Mouse (Mus musculus): ENCODE measurements at regions not wholly inside any gene's neighbourhood (a gene's known extent, or its start where the extent isn't known, plus 50 kb on each side); places are given as distances from the start of the nearest gene placed in this dataset.
"Not testable (repeated sequence)": the region's sequence is repeated elsewhere in the genome, so short reads cannot be mapped to it uniquely, and the experiment has no call there.

GRCm38 (mm10) chr9:33423781-33424180 is 787.8 kb downstream of the Ets1 start:
- DNase-seq (ENCODE audit: low spot score in 2 of 2) = no peak

DNA sequence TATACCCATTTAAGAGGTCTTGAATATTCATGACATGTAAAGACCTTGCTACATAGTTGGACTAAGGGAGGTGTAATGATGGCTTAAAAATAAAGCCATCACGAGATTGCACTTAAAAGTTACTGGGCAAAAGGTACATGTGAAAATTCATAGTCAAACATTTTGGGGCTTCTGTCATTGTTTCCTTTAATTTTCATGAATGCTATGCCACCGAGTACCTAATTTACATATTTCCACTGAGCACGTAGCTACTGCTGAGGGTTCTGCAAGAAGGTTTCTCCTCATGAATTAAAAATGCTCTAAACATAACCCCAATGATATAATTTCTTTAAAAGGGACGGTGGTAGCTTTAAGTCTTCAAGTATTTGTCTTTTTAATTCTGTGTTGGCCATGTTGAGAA is 800.4 kb downstream of the Ets1 start:
- no peak for DNase-seq (ENCODE audit: low spot score in 2 of 2)

DNA sequence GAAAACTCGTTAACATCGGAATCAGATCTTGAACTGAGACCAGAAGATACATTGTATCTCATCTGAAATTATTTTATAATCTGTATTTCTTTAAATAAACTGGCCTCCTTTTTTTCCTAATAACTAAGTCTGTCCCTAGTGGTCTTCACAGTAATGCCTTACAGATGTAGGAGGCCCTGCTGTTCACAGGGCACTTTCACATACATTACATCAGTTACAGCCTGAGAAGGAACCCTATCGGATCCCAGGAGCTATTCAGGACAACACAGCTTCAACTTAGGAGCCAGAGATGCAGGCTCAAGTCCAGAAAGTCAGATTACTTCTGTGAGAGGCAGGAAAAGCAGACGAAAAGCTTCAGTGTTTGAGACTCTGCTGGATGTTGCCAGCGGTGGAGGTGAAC is 806.2 kb downstream of the Ets1 start:
- DNase-seq (ENCODE audit: low spot score in 2 of 2) = no peak

GRCm38 (mm10) chr9:33445902-33446301 is 809.9 kb downstream of the Ets1 start:
- no peak for DNase-seq (ENCODE audit: low spot score in 2 of 2)

DNA sequence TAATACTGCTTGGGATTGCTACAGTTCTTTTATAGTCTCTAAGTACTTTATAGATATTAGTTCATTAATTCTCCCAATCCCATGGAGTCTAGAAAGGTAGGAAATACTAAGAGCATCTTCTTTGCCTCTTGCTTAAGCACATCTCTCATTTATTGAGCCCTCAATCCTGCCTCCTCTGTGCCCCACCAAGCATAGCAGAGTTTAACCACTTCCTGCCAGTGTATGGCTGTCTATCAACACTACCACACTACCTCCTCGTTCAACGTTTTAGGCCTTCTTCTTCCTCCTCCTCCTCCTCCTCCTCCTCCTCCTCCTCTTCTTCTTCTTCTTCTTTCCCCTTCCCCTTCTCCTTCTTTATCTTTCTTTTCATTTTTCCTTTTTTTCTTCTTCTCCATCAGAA is 839.1 kb downstream of the Ets1 start:
- DNase-seq (ENCODE audit: low spot score in 2 of 2) = no peak

DNA sequence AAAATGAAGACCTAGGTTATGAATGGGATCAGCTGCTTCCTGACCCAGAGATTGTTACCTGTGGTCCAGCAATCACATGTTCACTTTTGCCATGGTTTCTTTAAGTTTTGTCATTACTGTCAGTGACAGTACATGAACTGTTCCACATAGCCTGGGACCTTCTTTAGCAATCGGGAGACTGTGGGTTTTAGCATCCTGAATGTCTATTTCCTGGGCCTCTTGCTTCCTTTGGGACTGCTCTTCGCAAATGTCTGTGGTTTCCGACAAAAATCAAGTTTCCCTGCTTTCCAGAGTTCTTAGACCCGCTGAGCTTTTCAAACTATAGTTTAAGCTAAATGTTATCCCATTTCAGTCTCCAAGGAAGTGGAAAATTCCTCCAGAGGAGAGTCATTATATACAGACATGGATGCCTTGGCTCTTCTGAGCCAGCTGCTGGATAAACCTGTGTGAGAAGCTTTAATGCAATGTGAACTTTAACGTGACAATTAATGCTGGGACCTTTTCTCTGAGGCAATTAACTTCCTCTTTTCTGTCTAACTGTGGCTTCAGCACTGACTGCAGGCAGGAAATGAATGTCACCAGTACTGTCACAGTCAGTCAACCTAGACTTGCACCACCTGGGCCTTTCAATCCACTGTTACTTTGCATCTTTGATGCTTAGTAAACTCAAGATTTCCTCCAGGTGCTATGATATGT is 847.0 kb downstream of the Ets1 start:
- DNase-seq (ENCODE audit: low spot score in 2 of 2) = no peak

GRCm38 (mm10) chr9:33483541-33483846 is 847.5 kb downstream of the Ets1 start:
- no peak for DNase-seq (ENCODE audit: low spot score in 2 of 2)

- no peak for DNase-seq (ENCODE audit: low spot score in 2 of 2)
These were observed 897.2 kb downstream of the Ets1 start for GRCm38 (mm10) chr9:33533101-33533810.

DNA sequence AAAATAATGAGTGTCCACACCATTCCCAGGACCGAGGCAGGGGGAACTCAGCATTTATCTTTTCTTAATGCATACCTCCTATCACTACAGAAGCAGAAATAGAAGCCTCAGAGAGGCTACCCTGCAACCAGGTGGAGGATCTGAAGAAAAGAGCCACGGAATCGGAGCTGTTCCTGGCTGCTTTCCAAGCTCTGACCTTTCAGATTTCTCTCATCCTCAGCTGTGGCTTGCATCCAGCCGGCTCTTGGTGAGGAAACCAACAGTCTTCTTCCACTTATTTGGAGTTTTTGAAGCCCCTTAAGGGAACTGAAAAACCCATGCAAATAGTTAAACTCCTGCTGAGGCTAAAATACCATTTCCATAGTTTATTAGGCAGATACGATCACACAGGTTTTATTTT is 907.3 kb downstream of the Ets1 start:
- no peak for DNase-seq (ENCODE audit: low spot score in 2 of 2)

GRCm38 (mm10) chr9:33546126-33546737 is 910.2 kb downstream of the Ets1 start:
- DNase-seq (ENCODE audit: low spot score in 2 of 2) = no peak

DNA sequence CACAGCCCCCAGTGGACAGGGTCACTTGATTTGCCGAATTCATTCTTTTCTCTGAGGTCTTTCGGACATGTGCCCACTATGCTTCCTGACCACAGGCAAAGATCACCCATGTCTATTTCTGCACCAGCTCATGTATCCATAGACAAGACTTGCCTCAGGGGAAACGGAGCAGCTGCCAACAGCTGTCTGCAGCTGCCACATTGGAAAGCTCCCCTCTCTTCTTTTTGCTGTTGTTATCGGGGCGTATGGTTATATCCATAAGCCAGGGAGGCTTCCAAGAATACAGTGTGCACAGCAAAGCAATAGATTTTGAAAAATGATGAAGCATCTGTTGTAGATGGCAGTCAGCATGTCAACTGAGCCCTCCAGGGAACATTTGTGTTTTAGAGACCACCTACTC is 913.4 kb downstream of the Ets1 start:
- DNase-seq (ENCODE audit: low spot score in 2 of 2) = no peak

DNA sequence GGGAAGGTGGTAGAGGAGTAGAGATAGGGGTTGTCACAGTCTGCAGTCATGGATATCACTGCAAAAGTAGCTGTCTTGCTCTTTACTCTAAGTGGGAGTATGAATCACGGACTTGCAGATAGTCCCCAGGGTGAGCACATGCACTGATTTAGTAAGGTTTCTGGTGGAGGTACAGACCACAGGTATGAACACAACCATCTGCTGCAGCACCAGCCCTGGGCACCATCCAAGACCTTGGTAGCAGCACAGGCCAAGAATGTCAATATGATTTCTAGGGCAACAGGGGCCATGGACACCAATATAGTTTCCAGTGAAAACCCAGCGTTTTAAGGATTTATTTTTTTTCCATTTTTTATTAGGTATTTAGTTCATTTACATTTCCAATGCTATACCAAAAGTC is 913.7 kb upstream of the Kirrel3 start:
- no peak for DNase-seq (ENCODE audit: low spot score in 2 of 2)

GRCm38 (mm10) chr9:33611511-33611910 is 874.2 kb upstream of the Kirrel3 start:
- no peak for DNase-seq (ENCODE audit: low spot score in 2 of 2)

- no peak for DNase-seq (ENCODE audit: low spot score in 2 of 2)
These were observed 861.3 kb upstream of the Kirrel3 start for GRCm38 (mm10) chr9:33624378-33624777.

DNA sequence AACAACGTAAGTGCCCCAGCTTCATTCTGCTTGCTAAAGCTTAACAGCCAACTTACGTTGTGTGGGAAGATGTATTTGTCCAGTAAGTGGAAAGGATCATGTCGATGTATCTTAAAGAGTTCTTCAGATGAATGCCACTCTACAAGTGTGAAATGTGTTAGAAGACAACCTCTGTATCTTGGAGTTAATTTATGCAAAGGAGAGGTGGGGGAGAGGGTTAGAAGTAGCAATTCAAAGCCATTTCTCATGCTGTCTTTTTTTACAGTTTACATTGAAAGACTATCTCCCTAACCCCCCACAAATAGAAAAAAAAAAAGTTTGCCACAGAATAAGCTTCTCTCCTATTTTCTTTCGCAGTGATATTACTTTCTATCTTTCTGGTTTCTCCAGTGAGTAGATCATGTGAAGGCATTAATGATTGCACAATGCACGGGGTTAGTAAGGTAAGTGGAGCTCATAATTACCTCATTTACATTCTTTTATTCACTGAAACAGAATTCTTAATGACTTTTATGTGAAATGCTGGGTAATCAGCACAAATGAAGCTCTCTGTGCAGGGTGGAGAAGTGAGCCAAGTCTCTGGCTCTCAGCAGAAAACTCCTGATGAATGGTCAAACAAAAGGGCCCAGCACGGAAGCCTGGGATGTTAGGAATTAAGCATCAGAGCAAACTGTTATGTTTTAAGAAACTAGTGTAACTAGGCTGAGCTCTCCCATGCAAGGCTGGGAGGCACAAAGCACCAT is 855.8 kb upstream of the Kirrel3 start:
- no peak for DNase-seq (ENCODE audit: low spot score in 2 of 2)

GRCm38 (mm10) chr9:33662978-33663377 is 822.7 kb upstream of the Kirrel3 start:
- DNase-seq (ENCODE audit: low spot score in 2 of 2) = no peak

DNA sequence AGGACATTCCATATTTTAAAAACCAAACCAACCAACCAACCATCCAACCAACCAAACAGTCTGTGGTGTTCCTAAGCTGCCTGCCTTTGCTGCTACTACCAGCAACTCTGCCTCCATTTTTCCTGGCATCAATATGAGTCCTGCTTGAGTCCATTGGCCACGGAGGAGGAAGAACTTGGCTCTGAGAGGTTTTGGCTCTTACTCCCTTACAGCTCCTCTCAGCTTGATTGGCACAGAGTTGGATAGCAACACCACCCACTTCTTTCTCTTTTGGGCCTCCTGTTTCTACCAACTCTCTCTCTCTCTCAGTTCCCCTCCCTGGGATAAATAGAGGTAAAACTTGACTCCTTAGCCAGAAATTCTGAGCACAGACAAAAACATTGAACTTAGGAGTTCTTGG is 804.6 kb upstream of the Kirrel3 start:
- no peak for DNase-seq (ENCODE audit: low spot score in 2 of 2)

DNA sequence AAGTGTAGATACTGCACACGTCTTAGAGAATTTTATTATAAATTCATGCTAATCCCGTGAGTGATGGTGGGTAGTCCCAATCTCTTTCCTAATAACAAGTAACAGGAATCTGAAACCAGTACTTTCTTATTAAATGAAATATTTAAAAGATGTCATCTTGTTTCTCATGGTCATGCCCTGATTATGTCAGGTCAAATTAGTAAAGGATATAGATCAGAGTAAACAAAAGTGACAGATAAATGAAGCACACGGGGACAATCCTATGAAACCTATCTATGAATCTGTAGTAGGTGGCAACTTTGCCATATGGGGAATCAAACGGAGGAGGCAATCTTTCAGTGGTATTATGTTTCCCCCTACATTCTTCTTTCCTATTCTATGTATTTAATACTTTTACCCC is 794.0 kb upstream of the Kirrel3 start:
- DNase-seq (ENCODE audit: low spot score in 2 of 2) = no peak

GRCm38 (mm10) chr9:33717614-33718013 is 768.1 kb upstream of the Kirrel3 start:
- no peak for DNase-seq (ENCODE audit: low spot score in 2 of 2)

DNA sequence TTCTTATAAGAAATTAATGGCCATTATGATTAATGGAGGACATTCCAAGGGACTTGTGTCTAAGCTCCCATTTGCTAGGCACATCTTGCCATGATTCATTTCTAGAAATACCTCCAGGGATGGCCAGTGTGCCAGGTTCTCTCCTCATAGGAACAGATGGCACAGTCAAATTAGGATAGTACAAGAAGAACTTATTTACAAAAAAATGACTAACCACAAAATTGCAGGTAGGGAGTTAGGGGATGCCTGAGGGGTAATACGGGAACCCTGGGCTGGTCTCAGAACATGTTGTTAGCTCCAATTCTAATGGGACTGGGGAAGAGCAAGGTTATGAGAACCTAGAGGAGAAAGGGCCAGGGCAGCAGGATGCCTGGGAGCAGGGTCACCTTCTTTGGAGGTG is 760.9 kb upstream of the Kirrel3 start:
- no peak for DNase-seq (ENCODE audit: low spot score in 2 of 2)

DNA sequence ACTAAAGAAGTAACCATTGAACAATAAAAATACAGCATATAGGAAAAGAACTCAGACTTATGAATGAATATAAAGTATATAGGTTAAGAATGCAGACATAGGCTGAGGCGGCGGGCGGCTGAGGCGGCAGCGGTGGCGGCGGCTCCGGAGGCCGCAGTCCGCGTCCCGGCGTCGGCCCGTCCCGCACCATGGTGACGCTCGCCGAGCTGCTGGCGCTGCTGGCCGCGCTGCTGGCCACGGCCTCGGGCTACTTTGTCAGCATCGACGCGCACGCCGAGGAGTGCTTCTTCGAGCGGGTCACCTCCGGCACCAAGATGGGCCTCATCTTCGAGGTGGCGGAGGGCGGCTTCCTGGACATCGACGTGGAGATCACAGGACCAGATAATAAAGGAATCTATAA is 757.6 kb upstream of the Kirrel3 start:
- not testable (repeated sequence) for DNase-seq (ENCODE audit: low spot score in 2 of 2)

DNA sequence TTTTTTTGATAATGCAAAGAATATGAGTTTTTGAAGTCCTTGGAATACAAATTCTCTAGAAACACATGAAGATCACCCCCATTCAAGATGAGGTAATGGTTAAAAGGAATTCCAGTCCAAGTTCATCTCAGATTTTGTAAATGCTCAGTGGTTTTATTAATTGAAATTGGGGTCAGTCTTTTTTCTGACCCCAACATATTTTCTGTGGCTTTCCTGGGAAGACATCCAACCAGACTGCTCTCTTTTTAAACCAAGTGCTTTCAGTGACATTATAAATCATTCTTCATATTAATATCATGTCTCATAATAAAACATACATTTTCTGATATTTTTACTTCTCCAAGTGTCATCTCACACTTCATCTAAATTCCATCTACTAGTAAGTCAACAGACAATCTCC is 725.0 kb upstream of the Kirrel3 start:
- DNase-seq (ENCODE audit: low spot score in 2 of 2) = no peak

- no peak for DNase-seq (ENCODE audit: low spot score in 2 of 2)
These were observed 719.5 kb upstream of the Kirrel3 start for GRCm38 (mm10) chr9:33766235-33766634.

All from urinary bladder, adult 18-20 months (tissue).